Mouse (Mus musculus) MEL (cell line): ENCODE results near the gene Man1b1. TPM values are rescaled to one million over a fixed set of nuclear protein-coding genes. Genes with fewer than 3 reads are reported as not detected.

Experiments
- DNase-seq: peaks from one replicate; pipeline ENCODE4 v3.0.0; 2011; ENCODE audit warnings: low read depth, low spot score
- H3K27ac ChIP-seq: 2 replicates; pipeline ENCODE4 v1.5.1; 2012; ENCODE audit warnings: low read depth, mild to moderate bottlenecking, control low read depth, low read length, moderate library complexity; ENCODE audit not compliant: control insufficient read depth
- H3K27me3 ChIP-seq, 2 experiments: fragments of 150-350 bp in 1 of 2; sonication (generic) in 1 of 2; 2 replicates each; pipeline ENCODE4 v1.6.1; 2012; ENCODE audit warnings: low read length in 2 of 2, mild to moderate bottlenecking in 2 of 2, improper control_type of control experiment in 1 of 2, moderate library complexity in 1 of 2; ENCODE audit not compliant: insufficient read depth in 2 of 2, control insufficient read depth in 1 of 2
- H3K36me3 ChIP-seq, 2 experiments: 2 replicates each; pipeline ENCODE4 v1.6.1; 2012 to 2014; ENCODE audit warnings: low read length in 2 of 2, improper control_type of control experiment in 1 of 2, inconsistent platforms in 1 of 2, mild to moderate bottlenecking in 1 of 2; ENCODE audit not compliant: insufficient read depth in 2 of 2, control insufficient read depth in 1 of 2
- H3K4me1 ChIP-seq, 2 experiments: fragments of 150-350 bp in 1 of 2; sonication (generic) in 1 of 2; 2 replicates each; pipeline ENCODE4 v1.6.1; 2012; ENCODE audit warnings: low read length in 2 of 2, improper control_type of control experiment in 1 of 2, mild to moderate bottlenecking in 1 of 2; ENCODE audit not compliant: insufficient read depth in 2 of 2, control insufficient read depth in 1 of 2
- H3K4me3 ChIP-seq, 2 experiments: fragments of 150-350 bp in 1 of 2; sonication (generic) in 1 of 2; 2 replicates each; pipeline ENCODE4 v1.5.1; 2012; ENCODE audit warnings: low read depth in 2 of 2, low read length in 2 of 2, mild to moderate bottlenecking in 2 of 2, moderate library complexity in 2 of 2, control low read depth in 1 of 2, improper control_type of control experiment in 1 of 2; ENCODE audit not compliant: control insufficient read depth in 1 of 2, insufficient read depth in 1 of 2
- H3K79me2 ChIP-seq: 2 replicates; pipeline ENCODE4 v1.6.1; 2012; ENCODE audit warnings: mild to moderate bottlenecking, low read length, moderate library complexity; ENCODE audit not compliant: control insufficient read depth, poor library complexity, insufficient read depth
- H3K9ac ChIP-seq: 2 replicates; pipeline ENCODE4 v1.6.1; 2012; ENCODE audit warnings: low read depth, mild to moderate bottlenecking, control low read depth, low read length, moderate library complexity; ENCODE audit not compliant: control insufficient read depth, poor library complexity, severe bottlenecking
- H3K9me3 ChIP-seq: fragments of 150-350 bp; sonication (generic); replicated peaks from 2 replicates; pipeline ENCODE4 v1.6.1; 2012; ENCODE audit warnings: mild to moderate bottlenecking, low read length, improper control_type of control experiment, moderate library complexity; ENCODE audit not compliant: insufficient read depth
- BHLHE40 ChIP-seq: IDR thresholded peaks from 2 replicates; pipeline ENCODE4 v1.6.1; 2012; ENCODE audit warnings: low read depth, mild to moderate bottlenecking, inconsistent platforms, low read length, improper control_type of control experiment, borderline replicate concordance
- CHD2 ChIP-seq: IDR thresholded peaks from 2 replicates; pipeline ENCODE4 v1.6.1; 2011; ENCODE audit warnings: low read length, improper control_type of control experiment
- E2F4 ChIP-seq: IDR thresholded peaks from 2 replicates; pipeline ENCODE4 v1.6.1; 2011; ENCODE audit warnings: low read depth, low read length, improper control_type of control experiment, borderline replicate concordance
- ETS1 ChIP-seq: IDR thresholded peaks from 2 replicates; pipeline ENCODE4 v1.6.1; 2012; ENCODE audit warnings: low read depth, mild to moderate bottlenecking, inconsistent platforms, low read length, improper control_type of control experiment, moderate library complexity
- GATA1 ChIP-seq: IDR thresholded peaks from 2 replicates; pipeline ENCODE4 v1.6.1; 2011; ENCODE audit warnings: low read depth, low read length, improper control_type of control experiment
- HCFC1 ChIP-seq: IDR thresholded peaks from 2 replicates; pipeline ENCODE4 v1.6.1; 2012; ENCODE audit warnings: low read depth, mild to moderate bottlenecking, inconsistent platforms, low read length, improper control_type of control experiment, moderate library complexity
- KAT2A ChIP-seq: conservative IDR thresholded peaks from 2 replicates; pipeline ENCODE4 v1.6.1; 2012; ENCODE audit warnings: low read depth, low read length, improper control_type of control experiment, inconsistent platforms
- MAFK ChIP-seq: IDR thresholded peaks from 2 replicates; pipeline ENCODE4 v1.6.1; 2011; ENCODE audit warnings: low read depth, mild to moderate bottlenecking, low read length, improper control_type of control experiment, borderline replicate concordance
- MAX ChIP-seq: IDR thresholded peaks from 2 replicates; pipeline ENCODE4 v1.6.1; 2011; ENCODE audit warnings: low read length, improper control_type of control experiment
- MEF2A ChIP-seq: IDR thresholded peaks from 2 replicates; pipeline ENCODE4 v1.6.1; 2014; ENCODE audit warnings: low read depth, mild to moderate bottlenecking, inconsistent platforms, low read length, improper control_type of control experiment; ENCODE audit not compliant: poor library complexity, insufficient replicate concordance, severe bottlenecking; ENCODE audit errors: extremely low read depth
- RAD21 ChIP-seq: IDR thresholded peaks from 2 replicates; pipeline ENCODE4 v1.6.1; 2011; ENCODE audit warnings: mild to moderate bottlenecking, low read depth, low read length, improper control_type of control experiment
- RCOR1 ChIP-seq: IDR thresholded peaks from 2 replicates; pipeline ENCODE4 v1.6.1; 2012; ENCODE audit warnings: low read depth, mild to moderate bottlenecking, inconsistent platforms, low read length, improper control_type of control experiment
- SIN3A ChIP-seq: IDR thresholded peaks from 2 replicates; pipeline ENCODE4 v1.6.1; 2012; ENCODE audit warnings: low read length, improper control_type of control experiment, inconsistent platforms
- SMC3 ChIP-seq: IDR thresholded peaks from 2 replicates; pipeline ENCODE4 v1.6.1; 2011; ENCODE audit warnings: low read depth, low read length, improper control_type of control experiment
- TAL1 ChIP-seq: IDR thresholded peaks from 2 replicates; pipeline ENCODE4 v1.6.1; 2012; ENCODE audit warnings: mild to moderate bottlenecking, inconsistent platforms, low read length, moderate library complexity, mixed read lengths
- TCF12 ChIP-seq: IDR thresholded peaks from 2 replicates; pipeline ENCODE4 v1.6.1; 2014; ENCODE audit warnings: low read depth, mild to moderate bottlenecking, inconsistent platforms, low read length, improper control_type of control experiment, moderate library complexity
- UBTF ChIP-seq: IDR thresholded peaks from 2 replicates; pipeline ENCODE4 v1.6.1; 2012; ENCODE audit warnings: low read depth, mild to moderate bottlenecking, inconsistent platforms, low read length, improper control_type of control experiment, moderate library complexity, borderline replicate concordance; ENCODE audit not compliant: insufficient read depth
- USF1 ChIP-seq: IDR thresholded peaks from 2 replicates; pipeline ENCODE4 v1.6.1; 2014; ENCODE audit warnings: low read depth, mild to moderate bottlenecking, inconsistent platforms, low read length, improper control_type of control experiment, moderate library complexity
- ZNF384 ChIP-seq: IDR thresholded peaks from 2 replicates; pipeline ENCODE4 v1.6.1; 2012; ENCODE audit warnings: low read depth, mild to moderate bottlenecking, inconsistent platforms, low read length, improper control_type of control experiment
- polyA plus RNA-seq, 2 experiments: library from polyadenylated mRNA; stranded (reverse) in 1 of 2; unstranded in 1 of 2; fragments of >175 nt in 1 of 2; fragments of >200 nt in 1 of 2; gene quantifications; 2 replicates each; pipeline versions ENCODE4 v1.2.1 to v1.2.4; 2012; ENCODE audit warnings: low replicate concordance in 2 of 2, low read depth in 1 of 2; ENCODE audit not compliant: insufficient read length in 2 of 2, insufficient read depth in 1 of 2, missing spikeins in 1 of 2
- total RNA-seq: library from RNA; depleted of rRNA; stranded (reverse); fragments of 300-350 nt; gene quantifications from 2 replicates; pipeline ENCODE4 v1.2.3, GENCODE M21; 2012

The Man1b1 gene
- total and polyA plus RNA-seq, 3 experiments = 49.6 to 50.1 TPM; not detected in 1

DNA sequence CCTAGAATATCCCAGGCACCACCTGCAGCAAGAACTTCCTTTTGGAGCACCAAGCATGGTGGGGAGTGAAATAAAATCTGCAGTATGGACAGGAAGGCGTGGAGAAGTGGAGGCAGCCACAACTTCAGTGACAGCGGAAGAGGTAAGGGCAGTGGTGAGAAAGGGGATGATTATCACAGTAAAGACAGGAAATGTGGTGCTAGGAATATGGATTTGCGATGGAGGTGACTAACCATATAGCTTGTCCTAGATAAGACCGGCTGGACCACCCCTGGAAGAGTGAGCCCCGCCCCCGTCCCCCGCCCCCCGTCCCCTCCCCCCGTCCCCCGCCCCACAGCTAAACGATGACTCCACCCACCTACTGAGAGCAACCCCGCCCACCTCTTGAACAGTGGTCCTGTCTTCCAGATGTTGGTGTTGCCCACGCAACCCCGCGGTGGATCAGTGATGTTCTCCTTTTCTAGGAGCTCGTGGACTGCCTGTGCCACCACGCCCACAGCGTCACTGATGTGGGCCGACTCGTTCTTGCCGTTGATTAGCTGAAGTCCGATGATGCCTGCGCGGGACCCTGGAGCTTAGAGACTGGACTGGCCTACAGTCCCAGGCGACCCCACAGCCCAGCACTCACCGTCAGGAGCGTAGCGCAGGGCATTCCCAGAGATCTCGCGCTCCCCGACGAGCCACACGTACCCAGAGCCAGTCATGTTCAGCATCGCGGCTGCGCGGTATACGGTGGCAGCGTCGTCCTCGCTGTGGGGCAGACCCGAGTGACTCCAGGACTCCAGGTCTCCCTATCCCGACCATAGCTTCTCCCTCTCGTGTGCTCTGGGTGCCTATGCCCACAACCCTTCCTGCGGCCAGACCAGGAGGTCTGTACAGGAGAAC, 27.2 kb upstream of the Man1b1 start:
- H3K9me3 ChIP-seq = no peaks in the 10 kb centered on the region
- H3K27me3 ChIP-seq = peaks cover 0 to 2% of the 10 kb centered on the region in 2 experiments; a peak in 1 of 4 replicates
- H3K9ac ChIP-seq = no peak overlapping the region
- peaks cover 0 to 3% of the 10 kb centered on the region in 2 experiments; a peak in 1 of 4 replicates for H3K36me3 ChIP-seq
- H3K27ac ChIP-seq = no peak overlapping the region
- no peak overlapping the region for H3K4me3 ChIP-seq
- no peak for TF ChIP-seq SMC3
- TF ChIP-seq GATA1 = no peak
- no peak for TF ChIP-seq ETS1
- no peak for TF ChIP-seq MAX
- no peak for TF ChIP-seq BHLHE40
- no peak for TF ChIP-seq ZNF384
- no peaks in the 10 kb centered on the region for H3K79me2 ChIP-seq
- no peak for DNase-seq
- peaks cover 0 to 8% of the 10 kb centered on the region in 2 experiments; a peak in 2 of 4 replicates for H3K4me1 ChIP-seq

DNA sequence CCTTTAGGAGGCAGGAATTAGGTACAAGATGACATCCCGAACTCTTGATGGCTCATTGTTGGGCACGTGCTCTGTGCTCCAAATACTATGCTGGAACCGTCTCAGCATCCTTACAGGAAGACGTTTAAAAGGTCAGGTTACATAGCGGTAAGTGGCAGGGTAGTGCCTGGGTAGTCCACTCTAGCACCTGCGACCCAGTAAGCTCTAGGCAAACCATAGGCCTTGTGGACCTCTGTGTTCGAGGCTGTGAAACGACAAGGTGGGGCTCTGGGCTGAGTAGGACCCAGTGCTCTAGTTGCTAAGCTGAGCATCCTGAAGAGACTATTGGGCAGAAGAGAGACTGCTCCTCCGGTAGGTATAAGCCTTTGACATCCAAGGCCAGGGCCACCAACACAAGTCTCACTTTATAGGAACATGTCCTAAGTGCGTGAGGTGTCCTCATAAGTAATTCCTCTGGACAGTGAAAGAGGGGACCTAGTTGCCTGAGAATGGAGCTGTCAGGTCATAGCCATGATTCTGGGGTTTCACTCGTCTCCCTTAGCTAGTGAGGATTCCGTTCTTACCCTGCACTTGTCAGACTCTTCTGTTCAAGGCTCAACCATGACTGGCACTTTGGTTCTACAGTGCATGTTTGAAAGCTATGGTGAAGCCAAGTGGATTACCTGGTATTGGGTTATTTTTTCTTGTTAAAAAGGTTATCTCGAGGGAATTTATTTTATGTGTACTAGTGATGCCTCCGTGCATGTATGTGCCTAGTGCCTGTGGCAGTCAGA, 26.4 kb upstream of the Man1b1 start:
- no peaks in the 10 kb centered on the region for H3K79me2 ChIP-seq
- no peak overlapping the region for H3K4me3 ChIP-seq
- H3K9ac ChIP-seq = no peak overlapping the region
- H3K27ac ChIP-seq = no peak overlapping the region
- peaks cover 0 to 8% of the 10 kb centered on the region in 2 experiments; a peak in 2 of 4 replicates for H3K4me1 ChIP-seq
- TF ChIP-seq RCOR1 (no peak), SMC3 (no peak), USF1 (no peak), HCFC1 (no peak), KAT2A (no peak), MAFK (no peak), TAL1 (no peak), TCF12 (no peak), ETS1 (no peak), UBTF (no peak), CHD2 (no peak), SIN3A (no peak), E2F4 (no peak), RAD21 (no peak), MEF2A (no peak)
- TF ChIP-seq, all 39 proteins: peak for 0
- DNase-seq = no peak
- H3K9me3 ChIP-seq = no peaks in the 10 kb centered on the region
- H3K36me3 ChIP-seq = peaks cover 0 to 3% of the 10 kb centered on the region in 2 experiments; a peak in 1 of 4 replicates
- H3K27me3 ChIP-seq = peaks cover 0 to 2% of the 10 kb centered on the region in 2 experiments; a peak in 1 of 4 replicates
